Mouse (Mus musculus) kidney, adult 18-20 months (tissue): ENCODE data around the gene Rasgef1b.

Experiments
- DNase-seq: peaks from one replicate; pipeline ENCODE4 v3.0.0; 2021

Rasgef1b gene

DNA sequence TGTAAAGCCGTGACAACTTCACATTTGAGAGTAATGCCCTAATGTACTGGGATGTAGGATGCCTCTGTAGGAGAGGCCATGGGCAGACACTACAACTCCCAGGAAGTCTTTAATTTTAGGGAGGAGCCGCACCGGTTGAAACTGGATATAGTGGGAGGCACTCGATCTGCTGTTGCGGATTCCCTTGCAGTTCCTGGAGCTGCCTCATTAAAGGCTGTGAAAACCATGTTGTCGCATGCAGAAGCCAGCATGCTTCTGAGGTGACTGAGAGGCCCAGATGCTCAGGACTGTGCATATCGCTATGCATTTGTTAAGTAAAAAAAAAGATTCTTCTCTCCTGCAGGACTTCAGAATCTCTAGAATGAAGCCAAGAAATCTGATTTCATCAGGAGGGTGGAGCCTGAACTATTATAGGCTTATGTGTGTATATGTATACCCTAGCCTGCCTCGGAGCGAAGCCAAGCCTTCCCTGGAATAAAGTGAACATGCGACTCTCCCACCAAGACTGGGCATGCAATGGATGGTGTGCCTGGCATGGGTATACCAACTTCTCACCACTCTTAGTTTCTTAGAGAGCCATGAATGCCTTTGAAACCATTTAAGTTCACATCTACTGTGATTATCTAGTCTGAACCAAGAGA is 130.3 kb downstream of the Rasgef1b start:
- DNase-seq: no peak

DNA sequence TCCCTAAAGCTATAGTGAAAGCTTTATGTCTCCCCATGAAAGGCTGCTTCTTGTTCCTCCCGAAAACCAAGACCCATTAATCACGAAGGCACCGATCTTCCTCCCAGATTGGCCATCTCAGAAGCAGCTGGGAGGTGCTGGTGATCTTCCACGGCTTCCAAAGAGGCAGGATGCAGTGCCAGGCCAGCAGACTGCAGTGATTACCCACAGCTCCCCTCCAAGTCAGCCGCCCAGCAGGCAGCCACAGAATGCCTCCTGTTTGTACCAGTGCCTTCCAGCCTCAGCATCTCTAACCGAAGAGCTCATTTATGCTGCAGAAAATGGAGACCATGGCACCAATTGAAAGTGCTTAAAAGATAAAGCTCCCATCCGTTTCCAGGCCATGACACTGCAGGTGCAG is 131.2 kb downstream of the Rasgef1b start:
- no peak for DNase-seq

DNA sequence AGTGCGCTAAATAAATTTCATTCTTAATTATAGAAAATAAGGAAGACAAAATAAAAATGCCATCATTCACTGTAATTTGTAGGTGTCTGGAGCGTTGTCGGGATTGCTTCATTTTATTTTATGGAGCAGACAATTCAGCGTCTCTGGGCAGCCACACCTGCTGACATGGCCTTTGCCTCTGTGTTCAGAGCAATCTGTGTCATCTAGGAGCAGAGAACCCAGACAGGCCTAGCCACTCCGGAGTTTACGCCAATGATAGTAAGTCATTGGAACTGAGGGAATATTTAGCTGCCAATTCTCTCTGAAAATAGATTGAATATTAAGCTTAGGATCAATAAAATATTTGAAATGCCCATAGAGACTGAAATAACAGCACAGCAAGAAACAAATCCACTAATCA is 137.5 kb downstream of the Rasgef1b start:
- DNase-seq: no peak

DNA sequence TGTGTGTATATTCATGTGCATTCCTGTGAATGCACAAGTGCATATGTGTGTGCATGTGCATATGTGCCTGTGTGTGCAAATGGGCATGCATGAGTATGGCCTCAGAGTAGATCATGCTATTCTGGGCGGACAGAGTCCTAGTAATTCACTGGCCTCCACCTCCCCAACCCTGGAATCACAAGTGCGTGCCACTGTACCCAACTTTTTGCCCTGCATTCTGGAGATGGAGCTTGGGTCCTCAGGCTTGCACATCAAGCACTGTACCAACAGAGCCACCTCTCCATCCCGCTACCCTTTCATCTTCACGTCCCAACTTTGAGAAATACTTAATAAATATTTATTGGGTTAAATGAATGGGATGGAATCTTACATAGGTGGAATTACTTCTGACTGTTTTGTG is 138.3 kb downstream of the Rasgef1b start:
- no peak for DNase-seq

DNA sequence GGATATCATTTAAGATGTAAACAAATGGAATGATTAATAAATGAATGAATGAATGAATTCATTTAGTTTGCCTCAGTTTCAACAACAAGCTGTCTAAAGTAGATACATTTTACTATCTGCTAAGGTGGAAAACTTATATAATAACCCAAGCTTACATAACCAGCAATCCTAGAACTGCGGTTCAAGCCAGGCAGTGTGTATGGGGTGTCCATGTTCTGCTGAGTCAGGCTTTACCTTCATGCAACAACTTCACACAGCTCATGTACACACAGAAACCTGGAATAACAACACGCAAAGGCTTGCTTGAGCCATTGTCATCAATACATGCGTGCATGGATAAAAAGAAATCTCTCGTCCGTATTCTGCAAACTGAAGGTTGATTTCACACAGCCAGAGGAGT is 140.9 kb downstream of the Rasgef1b start:
- no peak for DNase-seq

DNA sequence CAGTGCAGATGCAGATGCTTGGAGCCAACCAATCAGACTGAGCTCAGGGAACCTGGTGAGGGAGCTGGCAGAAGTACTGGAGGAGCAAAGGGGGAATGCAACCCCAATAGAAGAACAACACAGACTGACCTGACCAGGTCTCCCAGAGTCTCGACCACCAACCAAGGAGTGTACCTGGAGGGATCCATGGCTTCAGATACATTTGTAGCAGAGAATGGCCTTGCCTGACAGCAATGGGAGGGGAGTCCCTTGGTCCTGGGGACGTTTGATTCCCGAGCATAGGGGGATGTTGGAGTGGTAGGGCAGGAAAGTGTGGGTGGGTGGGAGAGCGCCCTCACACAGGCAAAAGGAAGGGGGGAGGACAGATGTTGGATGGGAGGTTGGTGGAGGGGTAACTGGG is 141.3 kb downstream of the Rasgef1b start:
- DNase-seq: no peak

DNA sequence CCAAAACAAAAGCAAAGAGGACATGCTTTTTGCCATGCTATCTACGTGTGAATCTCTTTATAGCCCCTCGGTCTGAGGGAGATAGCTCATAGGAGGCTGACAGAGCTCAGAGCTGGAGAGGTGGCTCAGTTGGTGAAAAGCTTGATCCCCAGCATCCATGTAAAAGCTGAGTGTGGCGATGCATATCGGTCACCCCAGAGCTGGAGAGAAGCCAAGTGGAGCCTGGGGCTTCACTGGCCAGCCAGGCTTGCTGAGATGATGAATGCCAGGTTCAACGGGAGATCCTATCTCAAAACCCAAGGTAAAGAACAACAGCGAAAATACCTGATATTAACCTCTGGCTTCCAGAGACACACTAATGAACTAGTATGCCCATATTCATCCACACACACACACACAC is 142.6 kb downstream of the Rasgef1b start:
- peak; percentile 61 for DNase-seq

DNA sequence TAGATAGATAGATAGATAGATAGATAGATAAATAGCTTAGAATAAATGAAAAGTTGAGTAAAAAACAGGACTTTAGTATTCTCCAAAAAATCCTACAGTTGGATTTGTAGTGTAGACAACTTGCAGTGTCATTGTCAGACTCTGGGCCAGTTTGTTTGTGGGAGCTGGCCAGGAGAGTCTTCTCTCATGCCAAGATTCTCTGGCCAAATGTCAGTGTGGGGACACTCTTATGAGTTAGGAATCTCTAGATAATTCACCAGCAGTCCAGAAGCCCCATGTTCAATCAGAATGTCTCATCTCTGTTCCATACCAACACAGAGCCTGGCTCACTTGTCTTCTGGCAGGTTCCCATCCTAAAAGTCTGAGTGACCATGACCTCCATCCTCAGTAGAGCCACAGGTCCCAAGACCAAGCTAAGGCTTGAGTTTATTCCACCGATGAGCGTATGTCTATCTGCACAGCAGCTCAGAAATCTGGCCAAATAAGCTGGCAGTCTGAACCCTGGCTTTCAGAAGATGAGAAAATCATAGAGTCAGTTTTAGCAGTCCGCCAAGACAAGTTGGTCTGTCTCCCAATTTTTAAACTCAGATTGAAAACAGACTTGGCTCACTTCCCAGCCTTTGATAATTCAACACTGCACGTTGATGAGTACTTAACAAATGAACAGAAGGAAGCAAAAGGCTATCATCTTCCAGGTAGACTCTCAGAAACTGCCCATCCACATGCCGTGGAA is 143.5 kb downstream of the Rasgef1b start:
- DNase-seq: no peak

DNA sequence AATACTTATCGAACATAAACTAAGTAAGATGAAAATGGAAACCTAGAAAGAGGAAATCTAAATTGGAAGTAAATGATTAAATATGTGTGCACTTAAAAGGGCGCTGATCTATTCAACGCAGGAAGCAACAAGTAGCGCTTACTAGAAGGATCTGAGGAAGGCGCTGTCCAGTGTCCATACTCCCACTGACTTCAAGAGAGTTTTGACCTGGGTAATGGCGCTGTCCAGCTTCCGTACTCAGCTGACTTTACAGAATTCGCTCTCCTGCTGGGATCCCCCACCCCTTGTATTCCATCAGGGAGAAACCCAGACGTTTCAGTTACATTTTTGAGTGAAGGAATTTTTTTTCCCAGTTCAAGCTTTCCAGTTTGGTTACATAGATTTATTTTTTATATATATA is 144.6 kb downstream of the Rasgef1b start:
- DNase-seq: no peak

DNA sequence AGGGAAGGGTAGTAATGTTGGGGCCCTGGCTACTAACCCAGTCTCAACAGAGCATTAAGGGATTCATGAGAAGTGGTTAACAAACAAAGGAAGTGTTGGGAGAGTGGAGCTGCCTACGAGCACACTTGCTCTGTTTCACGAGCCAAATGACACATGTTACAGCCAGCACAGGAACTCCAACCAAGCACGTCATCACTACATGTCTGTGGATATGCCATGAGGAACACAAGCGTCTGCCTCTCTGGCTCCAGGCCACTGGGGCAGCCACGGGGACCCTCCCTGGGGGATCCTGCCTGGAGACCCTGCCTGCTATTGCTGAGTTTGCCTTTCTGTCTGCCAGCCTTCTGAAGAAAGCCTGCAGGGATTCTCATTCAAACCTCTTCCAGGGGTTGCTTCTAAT is 146.8 kb downstream of the Rasgef1b start:
- no peak for DNase-seq

DNA sequence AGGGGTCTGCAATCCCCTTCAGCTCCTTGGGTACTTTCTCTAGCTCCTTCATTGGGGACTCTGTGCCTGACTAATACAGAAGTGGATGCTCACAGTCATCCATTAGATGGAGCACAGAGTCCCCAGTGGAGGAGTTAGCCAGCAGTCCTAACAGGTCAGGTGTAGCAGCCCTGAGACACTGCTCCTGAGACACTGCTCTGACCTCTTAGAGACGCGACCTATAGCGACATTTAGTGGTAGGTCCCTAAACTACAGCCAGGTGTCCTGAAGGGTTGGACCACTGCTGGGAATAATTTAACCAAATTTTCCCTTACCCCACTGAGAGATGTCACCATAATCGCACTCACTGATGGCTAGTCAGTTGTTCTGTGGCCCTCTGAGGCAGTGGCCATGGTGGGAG is 150.2 kb downstream of the Rasgef1b start:
- peak; percentile 61 for DNase-seq

DNA sequence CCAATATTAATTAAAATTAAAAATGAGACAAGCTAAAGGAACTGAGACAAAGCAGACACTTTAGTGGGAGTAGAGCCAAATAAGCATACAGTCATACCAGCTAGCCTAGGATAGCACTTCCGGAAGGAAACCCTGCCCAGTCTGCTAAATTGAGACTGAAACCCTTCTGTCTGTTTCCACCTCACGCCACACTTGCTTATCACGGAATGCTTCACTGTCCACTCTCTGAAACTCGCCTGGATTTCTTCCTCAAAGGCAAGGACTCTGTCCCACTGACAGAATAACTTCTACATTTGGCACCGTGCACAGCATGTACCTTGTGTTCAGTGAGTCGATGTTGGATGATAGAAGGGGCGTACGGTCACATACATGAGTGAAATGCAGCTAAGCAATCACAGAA is 153.0 kb downstream of the Rasgef1b start:
- DNase-seq: no peak

DNA sequence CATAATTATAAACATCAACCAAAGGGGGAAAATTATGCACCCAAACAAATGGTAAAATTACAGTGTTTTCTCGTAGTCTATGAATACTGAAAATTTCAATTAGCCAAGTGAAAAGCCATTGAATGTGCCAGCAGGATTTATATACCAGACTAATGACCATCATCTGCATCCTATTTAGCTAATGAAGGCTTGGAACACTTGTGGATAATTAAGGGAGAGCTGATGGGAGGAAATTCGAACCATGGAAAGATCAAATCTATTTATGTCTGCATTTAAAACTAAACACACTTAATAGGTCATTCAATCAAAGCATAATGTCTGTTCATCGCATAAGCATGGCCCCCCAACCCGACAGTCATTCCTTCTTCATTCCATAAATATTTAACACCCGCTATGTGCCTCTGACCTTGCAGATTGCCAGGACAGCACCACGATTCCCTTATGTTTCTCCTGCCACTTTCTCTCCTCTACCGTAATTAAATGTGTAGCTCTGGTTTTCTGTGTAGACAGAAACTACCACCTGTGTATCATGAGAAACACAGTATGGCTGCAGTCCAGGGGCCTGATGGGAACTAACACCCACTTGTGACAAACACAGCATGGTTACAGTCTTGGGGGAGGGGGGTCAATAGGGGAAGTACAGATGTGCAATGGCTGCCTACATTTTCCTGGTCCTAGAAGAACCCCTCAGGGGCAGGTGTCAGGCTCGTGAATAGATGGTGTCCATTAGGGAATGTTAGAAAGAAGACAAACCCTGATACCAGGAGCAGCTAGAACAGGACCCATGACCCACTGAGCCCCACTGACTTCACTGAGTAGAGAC is 164.2 kb downstream of the Rasgef1b start:
- DNase-seq: no peak

DNA sequence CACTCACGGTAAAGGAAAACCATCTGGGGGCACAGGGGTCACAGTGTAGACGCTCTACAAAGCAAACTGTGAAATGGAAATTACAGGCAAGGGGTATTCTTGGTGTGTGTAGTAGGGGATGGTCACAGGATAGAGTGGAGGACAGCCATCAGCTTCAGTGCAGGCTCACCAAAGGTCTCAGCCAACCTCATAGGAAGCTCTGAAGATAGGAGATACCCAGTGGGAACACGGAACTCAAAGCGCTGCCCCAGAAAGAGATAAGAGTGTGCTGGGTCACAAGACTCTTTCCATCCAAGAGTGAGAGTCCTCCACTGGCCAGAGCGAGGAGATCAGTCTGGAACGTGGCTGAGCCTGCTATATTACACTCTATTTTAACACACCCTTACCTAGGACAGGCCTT is 166.8 kb downstream of the Rasgef1b start:
- DNase-seq: no peak

DNA sequence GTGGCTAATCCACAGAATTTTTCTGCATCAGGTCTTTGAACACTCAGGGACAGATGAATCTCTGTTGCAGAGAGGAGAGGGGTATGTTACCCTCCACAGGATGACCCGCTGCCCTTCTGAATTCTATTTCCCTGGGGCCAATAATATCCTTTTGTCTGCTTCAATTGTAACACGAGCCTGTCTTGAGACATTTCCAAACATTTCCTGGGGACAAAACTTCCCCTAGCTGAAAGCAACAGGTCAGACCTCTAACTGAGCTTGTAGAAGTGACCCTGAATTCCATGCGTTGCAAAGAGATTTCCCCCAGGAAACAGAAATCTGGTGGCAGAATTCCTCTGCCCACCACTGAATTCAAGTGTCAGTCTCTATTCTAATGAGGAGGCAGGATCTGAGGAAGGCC is 169.1 kb downstream of the Rasgef1b start:
- DNase-seq: no peak

DNA sequence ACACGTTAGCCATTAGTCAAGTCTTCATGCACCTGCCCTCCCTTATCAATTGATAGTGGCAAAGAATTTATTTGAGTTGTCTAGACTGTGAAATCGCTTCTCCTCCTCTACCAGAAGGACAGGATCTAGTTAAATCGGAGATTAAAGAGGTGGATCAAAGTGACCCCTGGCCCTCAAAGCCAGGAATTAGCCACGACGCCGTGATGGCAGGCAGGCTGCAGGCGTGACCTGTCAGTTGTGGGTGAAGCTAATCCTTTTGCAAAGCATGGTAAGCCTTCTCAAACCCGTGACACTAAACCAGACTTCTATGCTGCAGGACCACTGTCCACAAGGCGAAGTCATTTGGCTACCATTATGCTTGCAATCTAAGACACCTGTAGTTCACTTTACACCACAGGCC is 170.6 kb downstream of the Rasgef1b start:
- no peak for DNase-seq

DNA sequence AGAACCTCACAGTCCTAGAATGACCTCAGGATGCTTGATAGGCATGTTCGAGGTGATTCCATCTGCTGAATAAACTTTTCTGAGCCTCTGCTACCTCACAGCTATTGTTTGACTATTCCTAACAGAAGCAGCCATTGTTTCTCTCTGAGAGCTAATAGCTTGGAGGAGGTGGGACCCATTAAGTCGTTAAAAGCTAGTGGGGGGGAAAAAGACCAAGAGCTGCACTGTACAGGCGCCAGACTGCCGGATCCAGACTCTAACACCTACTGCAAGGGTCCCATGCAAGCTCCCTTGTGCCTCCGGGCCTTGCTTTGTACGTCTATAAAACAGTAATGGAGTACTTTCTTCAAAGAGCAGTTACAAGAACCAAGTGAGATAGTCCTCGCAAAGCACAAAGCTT is 176.2 kb downstream of the Rasgef1b start:
- no peak for DNase-seq

DNA sequence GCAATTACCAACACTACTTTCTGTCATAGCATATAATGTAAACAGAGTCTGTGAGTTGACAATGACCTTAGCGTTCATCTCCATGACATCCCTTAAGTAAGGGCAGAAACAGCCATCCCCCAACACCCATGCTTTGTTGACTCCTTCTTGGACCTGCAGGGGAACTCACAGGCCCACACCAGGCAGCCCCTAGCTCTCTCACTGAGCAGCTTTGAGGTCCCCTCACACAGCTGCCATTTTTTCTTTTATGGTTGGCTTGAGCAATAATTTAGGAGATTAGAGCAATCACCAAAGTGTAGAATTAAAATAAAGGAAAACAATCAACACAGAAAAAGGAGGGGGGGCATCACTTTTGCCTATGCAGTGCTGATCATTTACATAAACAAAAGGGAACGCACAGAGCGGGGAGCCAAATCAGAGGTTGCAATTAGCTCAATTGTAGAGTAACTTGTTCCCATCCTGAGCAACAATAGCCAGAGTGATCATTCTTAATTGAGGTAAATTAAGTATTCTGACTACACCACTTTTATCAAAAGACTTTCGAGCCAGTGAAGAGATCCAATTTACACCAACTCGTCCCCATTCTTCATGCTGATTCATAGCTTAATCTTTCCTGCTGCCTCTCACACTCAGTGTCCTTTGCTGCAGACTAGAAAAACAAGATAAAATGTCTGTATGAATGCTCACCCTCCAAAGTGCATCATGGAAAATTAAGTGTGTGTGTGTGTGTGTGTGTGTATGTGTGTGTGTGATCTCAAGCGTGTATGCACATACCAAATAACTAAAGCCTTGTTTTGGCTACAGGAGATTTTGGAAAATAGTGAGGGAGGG is 184.0 kb downstream of the Rasgef1b start:
- DNase-seq: no peak

DNA sequence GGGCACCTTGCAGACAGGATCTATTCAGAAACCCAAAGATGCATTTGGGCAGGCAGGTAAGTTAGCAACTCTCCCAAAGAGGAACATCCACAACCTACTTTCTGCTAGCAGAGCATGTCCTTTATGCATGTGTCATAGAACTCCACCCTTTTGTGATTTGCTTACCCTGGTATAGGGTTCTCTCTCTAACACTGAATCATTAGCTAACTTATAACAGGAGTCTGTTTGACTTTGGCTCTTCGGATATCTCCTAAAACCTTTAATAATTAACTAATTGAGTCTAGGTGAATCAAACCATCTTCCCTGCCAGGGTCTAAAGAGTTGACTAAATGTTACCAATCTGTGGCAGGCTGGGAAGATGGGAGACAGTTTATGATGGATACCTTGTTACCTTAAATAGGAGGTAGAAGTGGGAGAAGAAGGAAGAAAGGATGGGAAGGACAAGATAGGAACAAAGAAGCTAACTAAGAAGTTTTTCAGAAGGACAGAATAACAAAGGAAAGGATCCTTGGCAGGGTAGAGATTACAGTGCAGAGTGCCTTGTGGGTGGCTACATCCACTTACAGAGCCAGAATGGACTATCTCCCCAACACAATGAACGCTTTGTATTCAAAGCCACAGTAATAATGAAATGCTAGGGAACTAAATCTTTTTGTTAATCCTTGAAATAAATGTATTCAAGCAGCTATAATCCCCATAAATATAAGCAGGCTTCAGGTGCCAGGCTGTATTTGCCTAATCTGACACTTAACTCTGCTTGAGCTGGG is 186.7 kb downstream of the Rasgef1b start:
- DNase-seq: no peak

DNA sequence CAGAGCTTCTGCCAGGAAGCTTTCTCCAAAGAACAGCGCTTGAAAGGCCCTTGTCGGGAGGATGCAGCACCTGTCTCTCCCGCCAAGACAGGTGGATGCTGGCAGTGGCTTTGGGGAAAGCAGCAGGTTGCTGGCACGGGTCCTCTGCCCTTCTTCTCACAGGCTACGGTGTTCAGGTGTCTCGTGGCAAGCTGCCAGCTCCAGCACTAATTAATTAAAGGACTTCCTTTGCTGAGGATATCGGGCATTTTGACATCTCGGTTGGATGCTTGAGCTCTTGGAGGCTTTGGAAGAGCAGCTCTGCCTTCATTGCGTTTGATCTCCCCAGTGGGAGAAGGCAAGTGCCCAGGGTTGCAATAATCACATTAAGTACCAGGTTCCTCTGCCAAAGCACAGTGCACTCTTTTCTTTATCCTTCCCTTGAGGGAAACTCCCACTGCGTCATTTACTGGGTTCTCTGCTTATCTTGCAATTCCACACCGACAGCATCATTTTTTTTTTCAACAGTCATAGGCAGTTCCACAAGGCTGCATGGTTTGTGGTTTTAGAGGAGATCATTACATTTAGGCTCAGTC is 187.5 kb downstream of the Rasgef1b start:
- peak; percentile 12 for DNase-seq

DNA sequence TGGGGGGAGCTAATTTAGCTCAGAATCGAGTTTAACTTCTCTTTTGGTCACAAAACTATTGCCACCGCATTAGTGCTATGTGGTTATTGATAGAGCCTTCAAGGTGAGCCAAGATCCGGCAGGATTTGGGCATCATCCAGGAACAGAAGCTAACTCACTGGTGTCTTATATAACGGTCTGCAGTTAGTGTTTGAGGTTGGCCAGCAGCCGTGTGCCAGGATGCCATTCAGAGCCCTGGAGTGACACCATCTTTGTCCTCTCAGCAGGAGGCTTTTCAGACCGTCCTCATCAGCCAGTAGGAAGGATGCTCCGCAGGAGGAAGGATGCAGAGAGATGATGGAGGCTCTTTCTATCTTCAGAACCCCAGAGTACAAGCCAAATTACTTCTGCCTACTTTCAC is 195.4 kb downstream of the Rasgef1b start:
- no peak for DNase-seq

DNA sequence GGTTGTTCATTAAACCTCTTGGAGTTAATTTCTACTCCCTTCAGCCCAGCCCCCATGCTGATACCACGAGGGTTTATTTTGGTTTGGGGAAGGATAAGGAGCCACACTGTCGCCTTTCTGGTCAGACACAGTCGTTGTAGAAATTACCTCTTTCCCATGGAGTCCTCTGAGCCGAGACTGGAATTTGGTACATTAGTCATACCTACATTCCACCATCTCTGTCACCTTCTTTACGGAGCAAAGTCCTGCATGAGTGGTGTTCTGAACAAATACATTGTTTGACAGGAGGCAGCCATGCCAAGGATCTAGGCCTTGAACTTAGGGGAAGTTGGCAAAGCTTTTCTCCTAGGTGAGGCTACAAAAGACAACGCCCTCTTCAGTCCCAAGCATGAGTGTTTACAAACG is 202.1 kb downstream of the Rasgef1b start:
- DNase-seq: peak; percentile 38
